Mouse (Mus musculus) induced T-regulatory cell, adult 2 months (primary cell): ENCODE results near the gene Trp53tg5.

Experiments
- DNase-seq: peaks from one replicate; pipeline ENCODE4 v3.0.0-alpha.2; 2012; ENCODE audit warnings: low read depth

Trp53tg5 gene

GRCm38 (mm10) chr2:164473624-164474023 lies at the start of gene Trp53tg5:
Gene Trp53tg5 (minus strand): TSS chr2:164473724.
- no peak for DNase-seq

DNA sequence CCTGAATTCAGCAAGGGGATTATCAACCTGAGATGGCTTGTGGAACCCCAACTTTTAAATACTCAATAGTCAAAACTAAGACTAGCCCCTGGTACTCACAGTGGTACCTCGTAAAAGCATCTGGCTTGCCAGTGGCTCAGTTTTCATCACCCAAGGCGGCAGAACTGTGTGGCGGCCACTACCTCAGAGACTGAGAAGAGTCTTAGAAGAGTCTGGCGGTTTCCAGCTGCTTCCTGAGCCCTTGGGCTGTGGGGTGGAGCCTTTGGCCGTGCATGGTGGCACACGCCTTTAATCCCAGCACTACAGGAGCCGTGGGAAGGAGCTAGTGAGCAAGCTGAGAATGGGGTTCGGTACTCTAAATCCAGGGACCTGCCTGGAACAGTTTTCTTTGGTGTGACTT lies 48.8 kb upstream of the Trp53tg5 start:
- DNase-seq: no peak

- DNase-seq: peak; percentile 96
These were observed 48.3 kb upstream of the Trp53tg5 start for GRCm38 (mm10) chr2:164521841-164522240.

GRCm38 (mm10) chr2:164520782-164521181 lies 47.3 kb upstream of the Trp53tg5 start:
- DNase-seq: peak; percentile 82

DNA sequence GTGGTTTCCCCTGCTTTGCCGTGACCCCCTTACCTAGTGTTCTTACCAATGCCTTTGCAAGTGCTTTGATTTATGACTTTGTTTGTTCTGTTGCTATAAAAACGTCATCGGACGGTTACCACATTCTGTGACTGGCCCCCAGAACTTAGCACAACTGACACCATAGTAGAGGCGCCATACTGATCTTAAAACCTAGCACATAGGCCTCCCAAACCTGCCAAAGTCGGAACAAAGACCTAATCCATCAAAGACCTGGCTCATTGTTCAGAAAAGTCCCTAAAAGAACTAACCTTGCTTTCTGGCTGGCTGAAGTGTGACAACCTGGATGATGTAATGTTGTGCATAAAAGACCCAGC lies 45.6 kb upstream of the Trp53tg5 start:
- DNase-seq: peak; percentile 52

GRCm38 (mm10) chr2:164518266-164519170 lies 45.0 kb upstream of the Trp53tg5 start:
- no peak for DNase-seq

DNA sequence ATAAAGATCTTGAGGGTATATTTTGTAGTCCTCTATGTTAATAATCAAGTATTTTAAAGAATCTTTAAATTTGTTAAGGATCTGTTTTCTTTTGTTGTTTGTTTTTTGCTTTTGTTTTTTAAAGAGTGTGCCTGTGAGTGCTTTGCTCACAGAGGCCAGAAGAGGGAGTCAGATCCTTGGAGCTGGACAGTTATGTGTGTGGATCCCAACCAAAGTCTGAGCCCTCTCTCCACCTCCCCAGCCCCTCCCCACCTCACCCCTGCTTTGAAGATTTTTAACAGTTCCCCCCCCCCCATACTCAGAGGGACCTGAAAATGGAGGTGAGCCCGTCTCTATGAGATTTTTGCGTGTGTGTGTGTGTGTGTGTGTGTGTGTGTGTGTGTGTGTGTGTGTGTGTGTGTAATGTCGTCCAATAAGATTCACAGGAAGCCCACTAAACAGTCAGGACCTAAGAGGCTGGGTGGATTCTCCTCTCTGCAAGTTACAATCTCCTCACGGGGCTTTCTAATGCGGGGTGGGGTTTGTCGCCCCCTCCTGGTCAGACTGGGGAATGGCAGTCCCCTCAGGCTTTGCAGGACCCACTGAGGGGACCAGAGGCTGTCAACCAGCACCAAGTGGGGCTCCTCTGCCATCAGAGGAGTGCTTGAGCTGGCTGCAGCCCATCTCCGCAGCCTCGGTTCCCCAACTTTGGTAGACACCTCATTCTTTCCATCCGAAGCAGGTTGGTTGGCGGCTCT lies 44.1 kb upstream of the Trp53tg5 start:
- peak; percentile 80 for DNase-seq

- DNase-seq: peak; percentile 35
These were observed 43.1 kb upstream of the Trp53tg5 start for GRCm38 (mm10) chr2:164516592-164516991.

- no peak for DNase-seq
These were observed 42.4 kb upstream of the Trp53tg5 start for GRCm38 (mm10) chr2:164515897-164516296.

DNA sequence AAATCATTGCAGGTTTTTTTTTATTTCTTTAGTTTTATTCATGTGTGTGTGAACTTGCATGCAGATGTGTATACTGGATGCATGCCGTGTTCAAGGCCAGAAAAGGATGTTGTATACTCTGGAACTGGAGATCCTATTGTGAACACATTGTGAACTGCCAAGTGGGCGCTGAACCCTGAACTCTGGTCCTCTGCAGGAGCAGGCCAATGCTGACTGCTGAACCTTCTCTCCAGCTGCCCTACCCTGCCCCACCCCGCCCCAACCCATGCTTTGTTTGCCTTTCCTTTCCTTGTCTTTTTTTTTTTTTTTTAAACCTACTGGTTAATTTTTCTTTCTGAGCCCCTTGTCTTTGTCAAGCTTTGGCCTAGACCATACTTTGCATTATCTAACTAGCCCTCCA lies 41.4 kb upstream of the Trp53tg5 start:
- DNase-seq: no peak

DNA sequence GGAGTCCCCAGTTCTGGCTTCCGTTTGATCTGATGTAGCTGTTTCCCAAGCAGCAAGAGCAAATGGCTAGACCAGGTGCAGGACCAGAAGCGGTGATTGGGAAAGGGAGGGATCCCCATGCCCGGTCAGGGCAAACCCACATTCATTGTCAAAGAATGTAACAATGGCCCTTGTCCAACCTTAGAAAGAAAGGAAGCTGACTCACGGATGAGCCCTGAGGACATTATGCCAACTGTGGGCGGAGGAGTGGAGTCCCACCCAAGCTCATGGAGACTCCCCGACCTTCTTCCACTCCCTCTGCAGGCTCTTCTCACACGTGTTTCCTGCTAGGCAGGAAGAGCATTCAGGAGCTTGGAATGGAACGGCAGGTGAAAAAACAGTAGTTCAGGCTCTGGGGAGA lies 39.9 kb upstream of the Trp53tg5 start:
- no peak for DNase-seq

GRCm38 (mm10) chr2:164512121-164512909 lies 38.8 kb upstream of the Trp53tg5 start:
- DNase-seq: no peak

- no peak for DNase-seq
These were observed 37.2 kb upstream of the Trp53tg5 start for GRCm38 (mm10) chr2:164510621-164511190.

DNA sequence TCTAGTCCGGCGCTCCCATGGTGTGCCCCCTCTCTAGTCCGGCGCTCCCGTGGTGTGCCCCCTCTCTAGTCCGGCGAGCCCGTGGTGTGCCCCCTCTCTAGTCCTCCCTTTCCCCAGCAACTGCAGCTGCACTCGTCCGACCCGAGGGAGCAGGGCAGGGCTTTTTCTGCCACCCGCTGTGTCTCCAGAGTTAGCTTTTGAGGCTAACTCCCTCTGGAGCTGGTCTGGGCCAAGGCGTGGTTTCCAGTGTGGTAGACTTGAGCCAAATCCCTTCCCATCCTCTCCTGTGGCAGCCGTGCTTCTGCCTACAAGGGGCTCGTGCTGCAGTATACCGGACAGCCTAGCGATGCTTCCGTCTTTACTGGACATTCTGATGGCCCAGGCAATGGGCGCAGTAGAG lies 34.3 kb upstream of the Trp53tg5 start:
- DNase-seq: no peak

GRCm38 (mm10) chr2:164505619-164506347 lies 32.3 kb upstream of the Trp53tg5 start:
- DNase-seq: no peak

GRCm38 (mm10) chr2:164504919-164505318 lies 31.4 kb upstream of the Trp53tg5 start:
- DNase-seq: no peak

DNA sequence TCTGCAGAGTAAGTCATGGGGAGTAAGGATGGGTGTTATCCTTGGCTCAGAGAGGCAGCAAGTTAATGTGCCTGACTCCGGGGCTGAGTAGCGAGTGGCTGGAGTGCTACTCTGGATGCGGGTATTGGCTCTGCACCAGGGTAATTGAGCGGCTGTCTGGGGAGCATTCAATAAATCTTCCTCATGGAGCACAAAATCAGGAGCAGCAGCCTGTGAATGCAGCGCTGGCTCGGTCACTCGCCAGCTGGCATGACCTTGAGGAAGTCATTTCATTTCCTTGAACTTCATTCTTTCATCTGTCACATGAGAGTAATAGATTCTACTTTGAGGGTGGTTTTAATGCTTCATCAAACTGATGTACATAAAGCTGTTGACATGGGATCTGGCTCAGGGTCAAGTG lies 27.0 kb upstream of the Trp53tg5 start:
- DNase-seq: no peak

DNA sequence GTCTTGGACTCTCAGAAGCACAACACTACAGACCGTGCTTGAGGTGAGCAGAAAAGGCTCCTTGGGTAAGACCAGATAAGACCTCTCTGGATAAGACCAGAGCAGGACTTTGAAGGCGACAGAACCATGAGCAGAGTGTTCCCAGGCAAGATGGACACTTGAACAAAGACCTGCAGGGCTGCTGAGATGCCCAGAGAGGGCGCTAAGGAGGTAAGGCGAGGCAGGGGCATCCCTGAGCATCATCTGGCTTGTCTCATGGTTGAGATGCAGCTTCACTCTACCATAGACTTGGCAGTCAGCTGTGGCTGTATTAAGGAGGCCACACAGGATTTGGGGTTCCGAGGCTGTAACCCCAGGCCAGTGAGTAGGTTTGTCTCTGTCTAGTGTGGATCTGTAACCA lies 25.8 kb upstream of the Trp53tg5 start:
- no peak for DNase-seq

DNA sequence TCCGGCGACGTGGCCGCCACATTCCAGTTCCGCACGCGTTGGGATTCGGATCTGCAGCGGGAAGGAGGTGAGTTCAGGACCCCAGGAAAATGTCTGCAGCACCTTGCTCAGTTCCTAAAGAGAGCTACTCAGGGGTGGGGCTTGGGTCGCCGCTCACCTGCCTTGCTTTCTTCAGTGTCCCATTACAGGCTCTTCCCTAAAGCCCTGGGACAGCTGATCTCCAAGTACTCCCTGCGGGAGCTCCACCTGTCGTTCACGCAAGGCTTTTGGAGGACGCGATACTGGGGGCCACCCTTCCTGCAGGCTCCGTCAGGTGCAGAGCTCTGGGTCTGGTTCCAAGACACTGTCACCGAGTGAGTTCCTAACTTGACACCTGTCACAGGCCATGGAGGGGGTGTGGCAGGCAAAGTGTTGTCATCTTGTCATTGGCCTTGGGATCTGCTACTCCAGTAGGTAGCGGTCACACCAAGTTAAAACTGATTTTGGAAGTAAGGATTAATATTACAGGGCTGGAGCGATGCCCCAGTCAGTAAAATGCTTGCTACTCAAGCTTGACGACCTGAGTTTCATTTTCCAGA lies 24.3 kb upstream of the Trp53tg5 start:
- no peak for DNase-seq

GRCm38 (mm10) chr2:164496847-164497690 lies 23.5 kb upstream of the Trp53tg5 start, which contains the start of gene Pigt:
Gene Pigt (plus strand): TSS chr2:164497520.
- DNase-seq: peak; percentile 92
